Mouse (Mus musculus) layer of hippocampus, adult 9-11 months (tissue): Measurements from ENCODE around the gene Gm10024.
"Not testable (repeated sequence)": the region's sequence is repeated elsewhere in the genome, so short reads cannot be mapped to it uniquely, and the experiment has no call there.

Experiments
- DNase-seq: peaks from one replicate; pipeline ENCODE4 v3.0.0; 2022

Gene Gm10024

GRCm38 (mm10) chr10:77711157-77711556 lies at the start of gene Gm10024:
Gene Gm10024, plus strand, starts transcription at chr10:77711457.
- not testable (repeated sequence) for DNase-seq

- DNase-seq, result no peak
Measured at GRCm38 (mm10) chr10:77663949-77664665, 47.1 kb upstream of the Gm10024 start.

GRCm38 (mm10) chr10:77666342-77666741 lies 44.9 kb upstream of the Gm10024 start:
- no peak for DNase-seq

- peak; percentile 42 for DNase-seq
Measured at GRCm38 (mm10) chr10:77667402-77667801, 43.9 kb upstream of the Gm10024 start.

GRCm38 (mm10) chr10:77670710-77671109 lies 40.5 kb upstream of the Gm10024 start:
- no peak for DNase-seq

DNA sequence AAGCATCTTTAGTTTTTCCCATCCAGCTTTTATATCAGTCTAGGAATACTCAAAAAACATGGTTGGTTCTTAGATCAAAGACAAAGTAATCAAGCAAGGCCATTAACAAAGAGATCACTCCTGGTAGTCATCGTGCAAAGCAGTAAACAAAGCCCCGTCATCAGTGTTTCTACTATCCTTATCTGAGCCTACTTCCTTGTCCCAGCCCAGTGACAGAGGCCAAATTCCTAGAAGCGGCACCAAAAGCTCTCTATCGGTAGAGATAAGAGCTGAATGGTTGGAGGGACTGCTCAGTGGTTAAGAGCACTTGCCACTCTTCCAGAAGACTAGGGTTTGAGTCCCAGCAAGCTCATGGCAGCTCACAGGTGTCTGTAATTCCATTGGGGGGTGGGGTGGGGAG lies 39.7 kb upstream of the Gm10024 start:
- DNase-seq, result no peak

DNA sequence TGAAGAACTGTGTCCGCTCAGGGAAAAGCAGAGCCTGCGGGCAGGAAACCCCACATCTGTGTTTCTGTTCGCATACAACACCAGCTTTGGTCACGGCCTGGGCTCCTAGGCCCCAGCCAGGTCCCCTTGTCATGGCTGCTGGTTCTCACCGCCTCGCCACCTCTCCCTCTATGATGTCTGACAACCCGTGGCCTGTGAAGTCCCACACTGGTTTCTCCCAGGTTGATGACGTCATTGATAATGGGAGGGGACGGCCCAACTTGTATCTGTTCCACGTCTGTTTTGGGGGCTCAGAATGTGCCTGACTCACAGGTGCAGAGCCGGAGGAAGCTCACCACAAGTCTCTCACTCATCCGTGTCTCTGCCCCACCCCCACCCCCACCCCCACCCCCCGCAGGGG lies 37.5 kb upstream of the Gm10024 start:
- no peak for DNase-seq

DNA sequence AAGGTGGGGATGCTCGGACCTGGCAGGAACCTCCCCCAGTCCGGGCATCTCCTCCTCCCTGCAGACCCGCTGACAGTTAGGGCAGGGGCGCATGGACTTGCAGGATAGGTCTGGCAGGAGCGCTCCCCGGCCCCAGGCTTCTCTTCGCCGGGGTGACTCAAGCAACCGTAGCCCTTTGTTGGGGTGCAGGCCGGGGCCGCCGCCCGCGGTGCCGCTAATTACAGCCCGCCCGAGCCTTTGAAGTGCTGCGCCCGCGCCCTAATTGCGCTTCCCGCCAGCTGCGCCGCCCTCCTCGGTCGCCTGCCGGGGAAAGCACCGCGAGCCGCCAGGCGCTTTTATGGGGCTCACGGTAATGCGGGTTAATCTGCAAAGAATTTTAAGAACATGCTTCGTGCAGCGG lies 33.7 kb upstream of the Gm10024 start:
- DNase-seq, result no peak

GRCm38 (mm10) chr10:77682994-77683393 lies 28.3 kb upstream of the Gm10024 start:
- DNase-seq, result no peak

- DNase-seq, result no peak
Measured at GRCm38 (mm10) chr10:77684181-77684580, 27.1 kb upstream of the Gm10024 start.

- DNase-seq, result no peak
Measured at GRCm38 (mm10) chr10:77685895-77686664, 25.2 kb upstream of the Gm10024 start, which contains the start of gene Tspear. Gene Tspear, plus strand, starts transcription at chr10:77686569.

DNA sequence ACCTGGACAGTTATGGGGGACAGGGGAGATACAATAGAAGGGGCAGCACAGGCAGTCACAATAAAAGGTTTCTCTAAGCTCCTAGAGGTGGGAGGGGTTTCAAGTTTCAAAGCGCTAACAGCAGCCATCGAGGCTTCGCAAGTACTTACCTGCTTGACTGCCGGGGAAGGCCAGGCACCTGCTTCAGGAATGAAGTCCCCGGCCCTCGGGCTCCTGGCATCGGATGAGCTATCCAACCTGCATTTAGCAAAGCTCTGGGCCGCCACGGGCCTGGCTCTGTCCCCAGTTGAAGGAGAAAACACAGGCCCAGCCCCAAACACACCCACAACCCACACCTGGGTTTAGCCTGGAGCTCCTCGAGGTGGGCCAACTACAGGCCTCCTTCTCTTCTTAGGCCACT lies 24.2 kb upstream of the Gm10024 start:
- no peak for DNase-seq

GRCm38 (mm10) chr10:77690356-77690807 lies 20.9 kb upstream of the Gm10024 start, which contains the start of gene Gm19402:
Gene Gm19402, minus strand, starts transcription at chr10:77690757.
- not testable (repeated sequence) for DNase-seq

GRCm38 (mm10) chr10:77697133-77697532 lies 14.1 kb upstream of the Gm10024 start, which contains the start of gene Gm9508:
Gene Gm9508, minus strand, starts transcription at chr10:77697233.
- no peak for DNase-seq

DNA sequence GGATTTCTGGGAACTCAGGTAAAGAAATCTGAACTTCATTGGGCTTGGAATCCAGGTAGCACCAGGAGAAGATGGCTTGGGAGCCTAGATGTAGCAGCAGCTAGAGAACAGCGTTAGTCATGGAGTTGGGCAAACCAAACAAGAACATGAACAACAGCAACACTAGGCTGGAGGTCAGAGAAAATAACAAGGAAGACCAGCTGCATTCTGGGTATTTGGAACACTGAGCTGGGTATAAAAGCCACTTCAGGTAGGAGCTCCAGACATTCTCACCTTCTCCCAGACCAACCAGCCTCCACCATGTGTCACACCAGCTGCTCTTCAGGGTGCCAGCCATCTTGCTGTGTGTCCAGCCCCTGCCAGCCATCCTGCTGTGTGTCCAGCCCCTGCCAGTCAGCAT lies 4.9 kb upstream of the Gm10024 start, which contains the start of gene Gm10272:
TSS of gene Gm10272 (plus strand) at position 301 of the 400 bp plus-strand sequence.
- no peak for DNase-seq

DNA sequence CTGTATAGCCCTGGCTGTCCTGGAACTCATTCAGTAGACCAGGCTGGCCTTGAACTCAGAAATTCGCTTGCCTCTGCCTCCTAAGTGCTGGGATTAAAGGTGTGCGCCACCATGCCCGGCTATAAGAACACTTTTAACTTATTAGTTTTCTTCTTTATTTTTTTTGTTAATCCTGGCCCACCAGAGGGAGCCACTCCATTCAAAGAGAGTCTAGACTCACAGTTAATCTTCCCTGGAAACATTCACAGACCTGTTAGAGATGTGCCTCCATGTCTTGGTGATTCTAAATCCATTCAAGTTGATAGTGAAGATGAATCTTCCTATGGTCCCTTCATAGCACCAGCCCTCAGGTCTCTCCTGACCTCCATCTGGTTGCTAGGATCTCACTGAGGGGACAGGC lies 1.4 kb upstream of the Gm10024 start:
- DNase-seq, result no peak

- DNase-seq, result no peak
Measured at GRCm38 (mm10) chr10:77713734-77714133, 2.5 kb downstream of the Gm10024 start.

- no peak for DNase-seq
Measured at GRCm38 (mm10) chr10:77715507-77715906, 4.2 kb downstream of the Gm10024 start, which contains the start of gene Gm10142. Gene Gm10142, plus strand, starts transcription at chr10:77715807.

GRCm38 (mm10) chr10:77720299-77720698 lies 9.0 kb downstream of the Gm10024 start, which contains the start of gene Krtap12-1:
Gene Krtap12-1, plus strand, starts transcription at chr10:77720599.
- not testable (repeated sequence) for DNase-seq

- DNase-seq, result no peak
Measured at GRCm38 (mm10) chr10:77724855-77725254, 13.6 kb downstream of the Gm10024 start.

- no peak for DNase-seq
Measured at GRCm38 (mm10) chr10:77726186-77726585, 14.9 kb downstream of the Gm10024 start, which contains the start of gene Gm10100. Gene Gm10100, plus strand, starts transcription at chr10:77726486.

DNA sequence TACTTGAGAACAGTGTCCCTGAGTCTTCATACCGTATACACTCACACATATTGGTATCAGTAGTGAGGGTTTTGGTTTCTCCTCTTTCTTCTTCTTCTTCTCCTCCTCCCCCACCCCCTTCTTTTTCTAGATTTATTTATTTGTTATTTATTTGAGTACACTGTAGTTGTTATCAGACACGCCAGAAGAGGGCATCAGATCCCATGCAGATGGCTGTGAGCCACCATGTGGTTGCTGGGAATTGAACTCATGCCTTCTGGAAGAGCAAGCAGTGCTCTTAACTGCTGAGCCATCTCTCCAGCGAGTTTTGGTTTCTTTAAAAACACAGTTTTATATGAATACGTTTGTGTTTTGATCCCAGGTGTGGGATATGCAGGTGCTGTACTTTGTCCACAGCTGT lies 17.0 kb downstream of the Gm10024 start:
- DNase-seq, result no peak

DNA sequence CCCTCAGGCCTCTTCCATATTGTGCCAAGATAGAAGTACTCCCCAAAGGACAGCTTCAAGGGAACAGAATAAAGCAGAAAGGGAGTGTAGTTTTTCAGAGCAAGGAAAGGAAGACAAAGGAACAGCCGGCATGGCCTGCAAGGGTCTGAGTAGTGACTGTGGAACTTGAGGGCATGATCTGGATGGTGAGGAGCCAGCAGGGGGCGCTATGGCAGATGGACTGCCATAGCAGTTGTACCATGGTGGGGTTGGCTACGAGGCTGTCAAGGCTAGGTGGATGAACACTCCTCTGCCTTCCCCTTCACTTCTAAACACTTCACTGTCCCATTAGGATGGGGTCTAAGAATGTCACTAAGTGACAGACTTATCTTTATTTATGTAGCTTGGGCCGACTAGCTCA lies 18.0 kb downstream of the Gm10024 start:
- no peak for DNase-seq

DNA sequence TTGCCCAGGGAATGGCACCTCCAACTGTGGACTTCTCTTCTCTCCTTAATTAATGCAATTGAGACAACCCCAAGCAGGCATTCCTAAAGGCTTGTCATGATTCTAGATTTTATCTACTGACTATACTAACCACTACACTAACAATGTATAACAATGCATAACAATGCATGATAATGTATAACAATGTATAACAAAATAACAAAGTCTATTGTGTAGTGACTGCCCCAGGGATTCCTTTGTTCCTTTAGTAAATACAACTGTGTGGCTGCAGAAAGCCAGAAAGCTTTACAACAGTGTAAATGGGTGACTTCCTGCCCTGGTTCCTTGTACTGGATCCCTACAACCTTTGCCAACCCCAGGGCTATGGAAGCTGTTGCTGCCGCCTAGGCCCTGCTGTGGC lies 24.7 kb downstream of the Gm10024 start:
- no peak for DNase-seq
